Mouse (Mus musculus) bone marrow macrophage, adult 2 months (primary cell): Measurements from ENCODE around the gene B3gntl1.

Experiments used
- CTCF ChIP-seq: IDR thresholded peaks from 2 replicates; pipeline ENCODE4 v1.5.1; 2012; ENCODE audit warnings: low read depth, mild to moderate bottlenecking, low read length, moderate library complexity
- POLR2A ChIP-seq: IDR thresholded peaks from 2 replicates; pipeline ENCODE4 v1.6.1; 2012; ENCODE audit warnings: mild to moderate bottlenecking, low read depth, low read length, borderline replicate concordance

GRCm38 (mm10) chr11:121670926-121671325 lies 2.0 kb downstream of the B3gntl1 start:
- TF ChIP-seq CTCF: no peak
- no peak for TF ChIP-seq POLR2A
